Mouse (Mus musculus) retina, adult 2 months (tissue): ENCODE results near the gene Ddias.

Experiments used
- DNase-seq: peaks from one replicate; pipeline ENCODE4 v3.0.0-alpha.2; 2012; ENCODE audit warnings: low read depth, low spot score

Gene Ddias

DNA sequence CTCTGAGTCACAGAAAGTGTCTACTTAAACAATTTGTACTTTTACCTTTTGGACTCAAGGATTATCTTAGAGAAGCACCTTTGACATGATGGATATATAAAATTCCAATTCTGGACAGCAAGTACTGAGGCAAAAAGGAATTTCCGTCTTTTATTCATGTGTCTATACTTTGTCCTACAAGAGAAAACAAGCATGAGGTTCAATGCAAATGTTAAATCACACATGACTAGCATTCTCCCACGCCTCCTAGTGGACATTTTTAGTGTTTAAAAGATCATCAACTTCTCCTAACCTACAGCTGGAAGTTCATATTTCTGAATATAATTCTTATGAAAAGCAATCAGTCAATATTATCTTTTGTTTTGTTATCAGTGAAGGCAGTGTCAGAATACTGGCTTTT lies 7.5 kb downstream of the Ddias start:
- no peak for DNase-seq

DNA sequence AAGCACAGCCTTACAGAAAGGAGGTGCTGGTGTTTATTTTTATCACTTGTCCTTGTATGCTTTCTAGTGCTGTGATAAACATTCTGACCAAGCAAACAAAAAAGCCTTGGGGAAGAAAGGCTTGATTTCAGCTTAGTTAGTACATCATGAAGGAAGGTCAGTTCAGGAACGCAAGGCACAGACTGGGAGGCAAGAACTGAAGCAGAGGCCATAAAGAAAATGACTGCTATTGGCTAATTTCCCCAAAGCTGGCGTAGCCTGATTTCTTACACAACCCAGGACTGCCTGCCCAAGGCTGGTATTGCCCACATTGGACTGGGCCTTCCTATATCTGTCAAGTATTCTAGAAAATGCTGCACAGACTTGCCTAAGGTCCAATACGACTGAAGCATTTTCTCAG lies 25.8 kb downstream of the Ddias start:
- no peak for DNase-seq

DNA sequence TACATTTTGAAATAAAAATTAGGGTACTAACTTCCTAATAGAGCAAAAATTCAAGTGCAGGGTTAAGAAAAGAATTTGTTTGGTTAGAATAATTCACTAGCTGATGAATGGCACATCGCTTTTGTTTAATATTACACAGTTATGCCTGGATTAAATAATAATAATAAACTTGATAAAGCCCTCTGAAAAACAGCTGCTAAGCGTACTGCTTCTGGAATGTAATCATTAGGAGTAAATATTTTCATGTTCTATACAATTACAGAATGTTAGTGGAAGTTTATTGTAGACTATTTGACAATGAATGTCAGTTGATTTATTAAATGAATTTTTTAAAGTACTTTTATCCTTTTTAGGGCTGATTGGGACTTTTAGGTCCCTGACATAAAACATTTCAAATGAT lies 31.8 kb downstream of the Ddias start:
- DNase-seq = no peak

DNA sequence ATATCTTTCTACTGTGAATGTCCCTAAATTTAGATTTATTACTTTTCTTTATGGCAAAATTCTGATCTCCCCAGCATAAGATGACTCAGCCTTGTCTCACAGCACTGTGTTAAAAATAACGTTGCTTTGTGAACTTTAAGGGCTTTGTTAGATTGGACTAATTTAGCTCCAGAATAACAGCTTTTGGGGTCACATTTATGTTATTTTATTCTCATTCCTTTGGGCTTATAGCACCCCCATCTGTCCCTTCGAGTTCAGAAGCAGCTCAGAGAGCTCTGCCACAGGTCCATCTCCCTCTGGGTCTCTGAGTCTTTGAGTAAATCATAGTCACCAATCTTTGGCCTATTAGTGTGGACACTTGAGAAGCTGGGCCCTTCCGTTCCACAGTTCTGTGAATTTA lies 36.1 kb downstream of the Ddias start:
- no peak for DNase-seq

DNA sequence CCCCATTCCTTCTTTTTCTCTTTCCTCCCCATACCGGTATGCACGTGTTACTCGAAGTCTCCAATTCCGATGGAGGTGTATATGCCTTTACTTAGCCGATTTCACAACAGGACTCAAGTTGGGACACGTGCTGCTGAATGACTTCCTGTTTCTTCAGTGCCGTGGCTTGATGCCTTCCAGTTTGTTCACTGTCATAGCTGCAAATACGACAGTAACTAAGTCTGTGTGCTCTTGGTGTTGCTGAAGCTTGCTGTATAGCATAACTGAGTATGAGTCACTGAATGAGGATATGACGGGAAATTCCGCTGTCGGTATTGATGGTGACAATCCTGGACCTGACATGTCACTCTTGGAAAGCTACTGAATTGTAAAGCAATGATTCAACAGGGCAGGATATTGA lies 36.8 kb downstream of the Ddias start:
- no peak for DNase-seq

DNA sequence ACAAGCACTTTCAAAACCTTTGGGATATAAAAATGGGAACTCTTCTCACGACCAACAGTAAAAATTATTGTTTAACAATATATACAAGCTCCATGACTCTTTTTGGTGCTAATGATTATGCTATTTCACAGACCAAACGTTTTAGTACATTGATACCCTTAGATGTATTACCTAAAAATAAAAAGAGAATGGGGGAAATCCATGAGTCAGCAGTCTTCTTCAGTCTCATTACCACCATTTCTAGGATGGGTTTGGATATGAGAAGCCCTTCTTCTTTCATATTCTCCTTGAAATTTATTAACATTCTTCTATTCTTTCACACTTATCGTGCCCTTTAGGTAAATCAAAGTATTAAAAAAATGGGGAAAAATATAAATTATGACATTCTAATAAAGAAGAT lies 37.6 kb downstream of the Ddias start:
- DNase-seq = no peak

DNA sequence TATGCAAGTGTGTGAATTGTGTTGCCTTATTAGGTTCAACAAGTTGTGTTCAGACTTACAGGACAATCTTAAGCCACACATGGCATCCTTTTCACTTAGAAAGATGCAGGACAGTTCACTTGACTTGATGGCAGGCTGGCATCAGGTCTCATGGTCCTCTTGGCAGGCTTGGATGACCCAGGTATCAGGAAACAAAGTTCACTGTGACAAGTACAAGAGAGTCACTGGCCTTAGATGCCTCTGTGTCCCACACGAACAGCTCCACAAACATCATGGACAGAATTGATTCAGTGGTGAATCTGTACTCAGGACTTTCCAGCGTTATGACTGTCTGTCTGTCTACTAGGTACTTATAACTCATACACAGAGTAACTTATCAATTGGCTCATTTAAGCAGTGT lies 39.7 kb downstream of the Ddias start:
- DNase-seq = no peak

DNA sequence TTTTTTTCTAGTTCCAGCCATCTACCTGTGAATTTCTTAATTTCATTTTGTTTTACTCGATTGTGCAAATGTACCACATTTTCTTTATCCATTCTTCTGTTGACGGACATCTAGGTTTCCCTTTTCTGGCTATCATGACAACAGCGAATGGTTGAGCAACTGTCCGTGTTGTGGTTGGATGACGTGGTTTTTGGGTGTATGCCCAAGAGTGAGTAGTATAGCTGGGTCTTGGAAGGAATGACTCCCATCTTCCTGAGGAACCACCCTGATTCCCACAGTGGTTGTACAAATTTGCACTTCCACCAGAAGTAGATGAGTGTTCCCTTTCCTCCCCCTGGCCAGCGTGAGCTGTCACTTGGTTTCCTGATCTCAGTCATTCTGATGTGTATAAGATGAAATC lies 41.7 kb downstream of the Ddias start:
- DNase-seq = no peak

DNA sequence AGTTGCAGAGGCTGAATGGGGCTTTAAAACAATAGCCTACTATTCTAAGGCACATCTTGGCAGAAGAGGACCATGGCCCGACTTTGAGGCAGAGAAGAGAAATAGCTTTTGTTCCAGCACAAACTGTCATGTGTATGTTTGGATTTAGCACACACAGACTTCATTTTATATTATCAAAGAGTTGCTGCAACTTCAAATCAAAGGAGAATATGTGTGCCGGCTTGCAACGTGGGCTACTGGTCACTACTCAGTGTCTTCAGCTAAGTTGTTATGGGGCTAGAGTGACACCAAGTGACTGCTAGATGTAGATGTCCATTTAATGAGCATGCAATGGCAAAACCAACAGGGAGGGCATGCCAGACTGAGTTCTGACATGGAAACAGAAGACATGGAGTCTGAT lies 46.1 kb downstream of the Ddias start:
- DNase-seq = peak; percentile 50

DNA sequence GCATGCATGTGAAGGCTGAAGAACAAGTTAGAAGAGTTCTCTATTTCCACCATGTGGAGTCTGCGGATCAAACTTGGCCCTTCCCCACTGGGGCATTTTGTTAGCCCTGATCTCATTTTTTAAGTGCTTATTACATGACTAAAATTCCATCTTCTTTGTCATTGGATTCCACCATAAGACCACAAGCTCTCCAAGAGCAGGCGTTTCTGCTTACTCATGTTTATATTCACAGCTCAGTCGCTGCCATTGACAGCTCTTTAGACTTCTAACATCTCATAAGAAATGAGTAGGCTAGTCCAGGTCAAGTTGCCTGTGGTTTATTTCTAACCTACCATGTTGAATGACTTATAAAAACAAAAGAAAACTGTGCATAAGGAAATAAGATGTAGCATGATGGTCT lies 47.8 kb downstream of the Ddias start:
- DNase-seq = no peak

DNA sequence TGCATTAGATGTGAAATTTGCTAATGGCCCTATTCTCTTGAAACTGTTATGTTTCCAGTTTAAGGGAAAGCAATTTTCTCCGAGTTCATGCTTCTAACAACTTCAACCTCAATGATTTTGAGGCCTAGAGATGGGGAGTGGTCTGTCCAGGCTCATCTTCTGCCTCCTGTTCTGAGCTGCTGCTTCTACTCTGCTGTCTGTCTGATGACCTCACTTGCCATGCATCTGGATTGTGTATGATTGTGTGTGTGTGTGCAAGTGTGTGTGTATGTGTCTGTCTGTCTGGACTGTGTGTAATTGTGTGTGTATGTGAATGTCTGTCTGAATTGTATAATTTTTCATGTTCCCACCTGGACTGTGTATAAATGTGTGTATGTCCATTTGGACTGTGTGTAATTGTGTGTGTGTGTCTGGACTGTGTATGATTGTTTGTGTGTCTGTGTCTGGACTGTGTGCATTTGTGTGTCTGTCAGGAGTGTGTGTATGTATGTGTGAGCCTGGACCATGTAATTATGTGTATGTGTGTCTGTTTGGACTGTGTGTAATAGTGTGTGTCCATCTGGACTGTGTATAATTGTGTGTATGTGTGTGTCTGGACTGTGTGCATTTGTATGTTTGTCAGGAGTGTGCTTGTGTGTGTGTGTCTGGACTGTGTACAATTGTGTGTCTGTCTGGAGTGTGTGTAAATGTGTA lies 51.5 kb downstream of the Ddias start:
- no peak for DNase-seq

DNA sequence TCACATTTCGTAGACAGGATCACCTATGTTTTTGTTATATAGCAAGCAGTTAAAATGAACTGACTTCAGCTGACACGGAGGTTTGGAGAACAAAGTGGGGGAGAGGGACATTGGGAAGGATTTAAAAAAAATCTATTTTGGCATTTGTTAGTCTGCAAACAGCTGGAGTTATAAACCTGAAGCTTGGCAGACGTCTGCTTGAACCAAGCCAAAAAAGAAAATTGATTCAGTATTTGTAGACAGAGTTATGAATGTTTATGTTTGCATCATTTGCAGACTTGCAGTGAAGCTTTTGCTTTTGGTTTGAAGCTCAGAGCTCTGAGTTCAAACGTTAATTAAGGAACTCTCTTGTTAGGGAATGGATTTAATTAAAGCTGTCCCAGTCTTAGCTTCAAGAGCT lies 52.2 kb downstream of the Ddias start:
- DNase-seq = no peak

DNA sequence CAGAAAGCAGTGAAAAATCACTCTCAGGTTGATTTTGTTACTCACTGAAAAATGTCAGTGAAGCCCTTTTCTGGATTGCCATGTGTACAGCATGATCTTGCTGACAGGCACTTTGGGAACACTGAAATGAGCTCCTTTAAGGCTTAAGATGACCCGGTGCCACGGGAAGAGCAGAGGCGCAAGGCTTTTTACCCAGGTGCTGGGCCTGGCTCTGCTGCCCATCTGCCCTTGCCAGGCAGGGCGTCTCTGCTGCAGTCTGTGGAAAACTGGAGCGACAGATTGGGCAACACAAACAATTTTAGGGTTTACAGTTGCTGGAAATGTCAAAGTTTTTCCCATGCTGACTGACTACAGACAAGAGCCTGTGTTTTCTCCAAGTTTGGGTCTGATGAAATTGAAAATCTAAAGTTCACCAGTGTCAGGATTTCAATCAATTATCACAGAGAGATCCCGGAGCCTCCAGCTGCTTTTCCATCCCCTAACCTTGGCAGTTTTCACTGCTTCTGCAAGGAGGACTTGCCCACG lies 53.0 kb downstream of the Ddias start:
- no peak for DNase-seq

DNA sequence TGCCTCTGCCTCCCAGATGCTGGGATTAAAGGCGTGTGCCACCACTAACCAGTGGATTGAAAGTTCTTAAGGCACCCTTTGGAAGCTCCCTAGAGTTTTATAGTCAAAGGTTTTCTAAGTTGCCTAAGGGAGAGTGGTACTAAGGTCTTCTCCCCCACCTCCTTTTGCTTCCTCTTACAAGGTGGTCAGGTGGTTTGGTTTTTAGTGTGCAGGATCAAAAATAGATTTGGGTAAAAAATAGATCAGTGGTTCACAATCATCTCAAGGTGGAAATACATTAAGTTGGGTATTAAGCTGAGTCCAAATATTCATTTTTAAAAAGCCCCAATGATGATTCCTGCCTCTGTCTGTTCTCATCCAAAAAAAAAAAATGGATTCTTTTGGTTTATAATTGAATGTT lies 53.6 kb downstream of the Ddias start:
- no peak for DNase-seq

DNA sequence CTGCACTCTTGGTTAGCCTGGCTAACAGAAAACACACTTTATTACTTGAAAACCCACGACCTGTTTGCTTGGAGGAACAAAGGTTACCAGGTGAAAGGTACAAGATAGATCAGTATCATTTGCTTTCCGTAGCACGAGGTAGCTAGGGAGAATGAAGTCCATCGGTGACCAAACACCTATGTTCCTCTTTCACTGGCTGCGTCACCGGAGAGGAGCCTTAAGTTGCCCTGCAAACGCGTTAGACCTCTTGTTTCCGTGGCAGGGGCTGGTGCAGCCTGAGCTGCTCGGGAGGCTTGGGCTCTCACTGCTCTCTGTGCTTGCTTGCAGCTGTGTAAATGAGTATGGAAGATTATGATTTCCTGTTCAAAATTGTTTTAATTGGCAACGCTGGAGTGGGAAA lies 54.4 kb downstream of the Ddias start:
- DNase-seq = no peak

DNA sequence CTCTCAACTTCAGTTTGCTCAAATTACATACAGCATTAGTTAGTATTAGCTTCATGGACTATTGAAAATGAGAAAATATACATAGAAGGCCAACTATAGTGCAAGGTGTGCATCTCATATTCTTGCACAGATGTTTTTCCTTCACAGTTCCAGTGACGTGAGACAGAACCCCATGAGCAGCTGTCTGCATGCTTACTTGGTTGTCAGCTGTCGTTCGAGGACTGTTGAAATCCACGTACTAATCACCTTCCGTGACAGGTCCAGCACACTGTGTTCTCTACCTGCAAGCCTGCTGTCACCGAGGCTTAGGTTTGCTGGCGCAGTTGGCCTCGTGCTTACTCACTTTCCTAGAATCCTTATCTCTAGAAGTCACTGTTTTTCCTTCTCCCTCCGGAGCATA lies 56.2 kb downstream of the Ddias start:
- DNase-seq = no peak

DNA sequence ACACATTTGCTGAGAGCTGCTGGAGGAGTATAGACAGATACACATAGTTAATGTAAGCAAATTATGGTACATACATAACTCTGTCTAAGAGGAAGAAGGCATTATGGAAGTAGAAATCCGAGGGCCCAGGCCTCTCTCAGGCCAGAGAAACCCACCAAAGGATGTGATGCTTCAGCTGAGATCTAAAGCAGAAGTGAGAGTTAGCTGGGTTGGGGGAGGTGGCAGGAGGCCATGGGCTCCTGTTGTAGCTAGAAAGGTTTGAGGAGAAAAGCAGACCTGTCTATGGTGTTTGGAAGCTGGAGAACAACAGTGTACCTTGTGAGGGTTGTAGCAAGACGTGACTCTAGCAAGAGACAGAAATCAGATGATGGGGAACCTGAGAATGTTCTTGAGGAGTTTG lies 56.8 kb downstream of the Ddias start:
- DNase-seq = no peak

DNA sequence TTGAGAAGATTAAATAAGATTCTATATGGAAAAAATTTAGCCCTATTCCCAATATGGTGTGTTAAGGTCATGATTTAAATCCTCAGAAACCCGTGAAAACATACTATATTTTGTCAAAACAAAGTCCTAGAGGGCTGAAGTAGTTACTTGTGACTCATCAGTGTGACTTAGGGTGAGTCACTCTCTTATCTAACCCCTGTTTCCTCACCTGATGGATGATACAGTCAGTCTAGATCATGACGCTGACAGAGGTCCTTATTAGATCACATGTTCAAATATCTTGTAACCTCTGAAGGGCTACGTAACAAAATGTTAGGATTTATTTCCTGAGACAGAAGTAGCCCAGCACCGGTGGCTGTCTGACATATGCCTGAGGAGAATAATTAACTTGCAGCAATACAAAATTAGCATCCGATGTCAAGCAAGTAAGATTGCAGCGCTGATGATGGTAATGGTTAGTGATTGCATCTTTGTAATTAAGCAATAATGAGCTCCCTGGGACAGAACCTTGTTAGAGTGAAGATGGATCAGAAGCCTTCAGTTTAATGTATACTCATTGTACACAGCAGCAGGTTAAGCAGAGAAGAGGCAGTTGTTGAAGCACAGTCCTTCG lies 62.3 kb downstream of the Ddias start:
- no peak for DNase-seq
